Mouse (Mus musculus) G1E (cell line): ENCODE measurements at regions not wholly inside any gene's neighbourhood (a gene's known extent, or its start where the extent isn't known, plus 50 kb on each side); places are given as distances from the start of the nearest gene placed in this dataset.

Experiments used
- CTCF ChIP-seq: IDR thresholded peaks from 2 replicates; pipeline ENCODE4 v1.5.1; 2012; ENCODE audit warnings: low read depth, low read length, inconsistent platforms, mixed read lengths
- TAL1 ChIP-seq: conservative IDR thresholded peaks from 2 replicates; pipeline ENCODE4 v1.6.1; 2012; ENCODE audit warnings: low read depth, low read length, inconsistent platforms, mixed read lengths

DNA sequence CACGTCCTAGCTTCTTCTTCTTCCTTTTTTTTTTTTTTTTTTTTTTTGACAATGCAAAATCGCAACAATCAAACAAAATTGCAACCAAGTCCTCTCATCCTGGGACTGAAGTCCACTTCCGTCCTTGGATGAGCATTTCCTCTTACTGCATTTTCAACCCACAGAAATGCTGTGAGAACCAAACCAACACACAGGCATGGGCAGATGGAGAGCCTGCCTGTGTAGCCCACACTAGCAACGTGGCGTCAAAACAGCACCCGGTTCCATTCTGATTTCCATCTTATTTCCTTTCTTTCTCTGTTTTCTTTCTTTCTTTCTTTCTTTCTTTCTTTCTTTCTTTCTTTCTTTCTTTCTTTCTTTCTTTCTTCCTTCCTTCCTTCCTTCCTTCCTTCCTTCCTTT is 360.7 kb upstream of the Prox1 start:
- TF ChIP-seq CTCF (no peak), TAL1 (no peak)
